Mouse (Mus musculus) lung, adult 2 months (tissue): ENCODE measurements around the gene Ptprk.

Experiments
- CTCF ChIP-seq: fragments of 200-500 bp; IDR thresholded peaks from 2 replicates; pipeline ENCODE4 v1.5.1; 2011; ENCODE audit warnings: mild to moderate bottlenecking, low read length, control low read depth; ENCODE audit not compliant: insufficient read depth
- POLR2A ChIP-seq: fragments of 200-500 bp; IDR thresholded peaks from 2 replicates; pipeline ENCODE4 v1.6.1; 2011; ENCODE audit warnings: low read depth, mild to moderate bottlenecking, control low read depth, low read length, borderline replicate concordance; ENCODE audit errors: extremely low read depth

GRCm38 (mm10) chr10:28304292-28304875, 229.8 kb downstream of the Ptprk start:
- TF ChIP-seq POLR2A (no peak), CTCF (no peak)
